Mouse (Mus musculus) G1E (cell line): Measurements from ENCODE around the gene Fzd10. TPM values are rescaled to one million over a fixed set of nuclear protein-coding genes. Genes with fewer than 3 reads are reported as not detected.

Source experiments
- ATAC-seq: 2 replicates; pipeline ENCODE4 v1.8.0; 2016; ENCODE audit warnings: mild to moderate bottlenecking; ENCODE audit not compliant: insufficient number of reproducible peaks, poor library complexity, low FRiP score, severe bottlenecking; ENCODE audit errors: extremely low read depth
- DNase-seq: peaks from one replicate; pipeline ENCODE4 v3.0.0; 2012; ENCODE audit warnings: low spot score
- H3K27me3 ChIP-seq: 2 replicates; pipeline ENCODE4 v1.6.1; 2012; ENCODE audit warnings: mild to moderate bottlenecking, low read length, inconsistent platforms; ENCODE audit not compliant: insufficient read depth
- H3K36me3 ChIP-seq: replicated peaks from 2 replicates; pipeline ENCODE3; 2012; ENCODE audit warnings: mild to moderate bottlenecking, inconsistent platforms
- H3K4me1 ChIP-seq: 2 replicates; pipeline ENCODE4 v1.6.1; 2012; ENCODE audit warnings: low read depth, low read length, inconsistent platforms, mixed read lengths; ENCODE audit not compliant: insufficient read depth
- H3K4me3 ChIP-seq: 2 replicates; pipeline ENCODE4 v1.5.1; 2012; ENCODE audit warnings: low read depth, mild to moderate bottlenecking, inconsistent platforms, low read length, moderate library complexity, mixed read lengths
- H3K9me3 ChIP-seq: replicated peaks from 2 replicates; pipeline ENCODE4 v1.6.1; 2012; ENCODE audit warnings: inconsistent platforms
- CTCF ChIP-seq: IDR thresholded peaks from 2 replicates; pipeline ENCODE4 v1.5.1; 2012; ENCODE audit warnings: low read depth, low read length, inconsistent platforms, mixed read lengths
- GATA1 ChIP-seq: IDR thresholded peaks from 2 replicates; pipeline ENCODE4 v1.6.1; 2012; ENCODE audit warnings: borderline replicate concordance, low read length, inconsistent platforms, mixed read lengths
- GATA2 ChIP-seq: IDR thresholded peaks from 2 replicates; pipeline ENCODE4 v1.6.1; 2012; ENCODE audit warnings: low read depth, low read length, inconsistent platforms, borderline replicate concordance
- POLR2AphosphoS5 ChIP-seq: IDR thresholded peaks from 2 replicates; pipeline ENCODE4 v1.6.1; 2012; ENCODE audit warnings: low read depth, low read length, inconsistent platforms; ENCODE audit not compliant: insufficient replicate concordance
- TAL1 ChIP-seq: conservative IDR thresholded peaks from 2 replicates; pipeline ENCODE4 v1.6.1; 2012; ENCODE audit warnings: low read depth, low read length, inconsistent platforms, mixed read lengths
- polyA plus RNA-seq: library from polyadenylated mRNA; stranded (reverse); fragments of >175 nt; gene quantifications from 2 replicates; pipeline ENCODE4 v1.2.3, GENCODE M21; 2012
- total RNA-seq, 2 experiments: library from RNA; stranded (forward) in 1 of 2; stranded (reverse) in 1 of 2; fragments of 200-1000 nt in 1 of 2; fragments of >200 nt in 1 of 2; fragmentation: Nextera tagmentation in 1 of 2; gene quantifications; 2 replicates each; pipeline ENCODE4 v1.2.3; 2014 to 2017

The Fzd10 gene
- total and polyA plus RNA-seq, 3 experiments = 0.11 TPM; not detected in 2

- DNase-seq (no peak), ATAC-seq (no peak)
- no peaks in the 10 kb centered on the region for H3K36me3 ChIP-seq
- no peak overlapping the region for H3K4me3 ChIP-seq
- TF ChIP-seq POLR2AphosphoS5 (no peak), GATA2 (no peak), TAL1 (no peak), GATA1 (no peak), CTCF (no peak)
- no peaks in the 10 kb centered on the region for H3K27me3 ChIP-seq
- no peaks in the 10 kb centered on the region for H3K4me1 ChIP-seq
- peaks cover 89% of the 10 kb centered on the region for H3K9me3 ChIP-seq
Measured at GRCm38 (mm10) chr5:128619987-128620386, 19.3 kb downstream of the Fzd10 start.

GRCm38 (mm10) chr5:128620408-128620807 is 19.8 kb downstream of the Fzd10 start:
- DNase-seq (no peak), ATAC-seq (no peak)
- Histone ChIP-seq H3K4me1 (no peaks in the 10 kb centered on the region), H3K36me3 (no peaks in the 10 kb centered on the region), H3K27me3 (no peaks in the 10 kb centered on the region), H3K9me3 (peaks cover 89% of the 10 kb centered on the region), H3K4me3 (no peak overlapping the region)
- TF ChIP-seq TAL1 (no peak), GATA1 (no peak), CTCF (no peak), GATA2 (no peak), POLR2AphosphoS5 (no peak)

GRCm38 (mm10) chr5:128627763-128628162 is 27.1 kb downstream of the Fzd10 start:
- DNase-seq (no peak), ATAC-seq (no peak)
- H3K36me3 ChIP-seq = no peaks in the 10 kb centered on the region
- H3K4me3 ChIP-seq = no peak overlapping the region
- H3K4me1 ChIP-seq = no peaks in the 10 kb centered on the region
- H3K27me3 ChIP-seq = no peaks in the 10 kb centered on the region
- H3K9me3 ChIP-seq = peaks cover 82% of the 10 kb centered on the region
- TF ChIP-seq GATA1 (no peak), GATA2 (no peak), POLR2AphosphoS5 (no peak), CTCF (no peak), TAL1 (no peak)

- TF ChIP-seq TAL1 (no peak), GATA2 (no peak), POLR2AphosphoS5 (no peak), GATA1 (no peak), CTCF (no peak)
- DNase-seq (no peak), ATAC-seq (no peak)
Measured at GRCm38 (mm10) chr5:128636648-128637047, 36.0 kb downstream of the Fzd10 start.

GRCm38 (mm10) chr5:128637071-128638015 is 36.7 kb downstream of the Fzd10 start:
- H3K4me3 ChIP-seq = no peak overlapping the region

More at GRCm38 (mm10) chr5:128636648-128637047, 36.0 kb downstream of the Fzd10 start:
- no peaks in the 10 kb centered on the region for H3K4me1 ChIP-seq
- H3K4me3 ChIP-seq = no peak overlapping the region
- H3K27me3 ChIP-seq = no peaks in the 10 kb centered on the region
- H3K9me3 ChIP-seq = peaks cover 83% of the 10 kb centered on the region
- H3K36me3 ChIP-seq = no peaks in the 10 kb centered on the region

GRCm38 (mm10) chr5:128638716-128639115 is 38.1 kb downstream of the Fzd10 start:
- no peak for TF ChIP-seq POLR2AphosphoS5
- TF ChIP-seq TAL1 = no peak
- no peak for TF ChIP-seq CTCF
- no peak for TF ChIP-seq GATA1
- no peak for TF ChIP-seq GATA2
- no peak for ATAC-seq
- H3K4me3 ChIP-seq = no peak overlapping the region
- no peaks in the 10 kb centered on the region for H3K4me1 ChIP-seq
- no peak for DNase-seq
- H3K27me3 ChIP-seq = no peaks in the 10 kb centered on the region
- H3K36me3 ChIP-seq = no peaks in the 10 kb centered on the region
- H3K9me3 ChIP-seq = peaks cover 86% of the 10 kb centered on the region

More at GRCm38 (mm10) chr5:128637071-128638015, 36.7 kb downstream of the Fzd10 start:
- H3K4me1 ChIP-seq = no peaks in the 10 kb centered on the region
- H3K36me3 ChIP-seq = no peaks in the 10 kb centered on the region
- H3K27me3 ChIP-seq = no peaks in the 10 kb centered on the region
- H3K9me3 ChIP-seq = peaks cover 84% of the 10 kb centered on the region
- DNase-seq (no peak), ATAC-seq (no peak)
- TF ChIP-seq TAL1 = no peak
- TF ChIP-seq GATA1 = no peak
- TF ChIP-seq POLR2AphosphoS5 = no peak
- no peak for TF ChIP-seq GATA2
- TF ChIP-seq CTCF = no peak
